Mouse (Mus musculus) lung, postnatal 0 days (tissue): ENCODE data around the gene Gm17622. TPM values are rescaled to one million over a fixed set of nuclear protein-coding genes. Genes with fewer than 3 reads are reported as not detected.

ENCODE experiments used
- ATAC-seq: fragments of 200-750 bp; cut with Nextera tagmentation; 2 replicates; pipeline ENCODE4 v1.8.0; 2017; ENCODE audit warnings: moderate library complexity
- DNase-seq: peaks from one replicate; pipeline ENCODE4 v3.0.0-alpha.2; 2016; ENCODE audit warnings: low spot score
- H3K27ac ChIP-seq: fragments of 300-500 bp; sonication (generic); 2 replicates; pipeline ENCODE4 v1.5.1; 2014; ENCODE audit warnings: antibody characterized with exemption, mild to moderate bottlenecking, low read length, mixed read lengths
- H3K27me3 ChIP-seq: fragments of 300-500 bp; sonication (generic); replicated peaks from 2 replicates; pipeline ENCODE4 v1.6.1; 2014; ENCODE audit warnings: low read length, mixed read lengths; ENCODE audit not compliant: insufficient read depth
- H3K36me3 ChIP-seq: fragments of 300-500 bp; sonication (generic); 2 replicates; pipeline ENCODE4 v1.6.1; 2014; ENCODE audit warnings: low read length, mixed read lengths; ENCODE audit not compliant: insufficient read depth
- H3K4me1 ChIP-seq: fragments of 300-500 bp; sonication (generic); 2 replicates; pipeline ENCODE4 v1.6.1; 2014; ENCODE audit warnings: antibody characterized with exemption, low read depth, low read length, mixed read lengths; ENCODE audit not compliant: insufficient read depth
- H3K4me2 ChIP-seq: fragments of 300-500 bp; sonication (generic); replicated peaks from 2 replicates; pipeline ENCODE4 v1.6.1; 2014; ENCODE audit warnings: low read depth, mild to moderate bottlenecking, low read length, moderate library complexity, mixed read lengths
- H3K4me3 ChIP-seq: fragments of 300-500 bp; sonication (generic); 2 replicates; pipeline ENCODE4 v1.5.1; 2014; ENCODE audit warnings: low read depth, low read length
- H3K9ac ChIP-seq: fragments of 300-500 bp; sonication (generic); replicated peaks from 2 replicates; pipeline ENCODE4 v1.6.1; 2014; ENCODE audit warnings: low read depth, mild to moderate bottlenecking
- H3K9me3 ChIP-seq: fragments of 300-500 bp; sonication (generic); 2 replicates; pipeline ENCODE4 v1.6.1; 2016; ENCODE audit warnings: low read length, mixed read lengths
- CTCF ChIP-seq: IDR thresholded peaks from 2 replicates; pipeline ENCODE4 v1.5.1; 2016; ENCODE audit warnings: antibody characterized with exemption, mild to moderate bottlenecking
- EP300 ChIP-seq: IDR thresholded peaks from 2 replicates; pipeline ENCODE4 v1.6.1; 2016; ENCODE audit warnings: antibody characterized with exemption, mild to moderate bottlenecking, control low read depth
- WGBS: fragments of 180-500 bp; shearing (Covaris S2); extraction: QIAGEN DNeasy Blood & Tissue Kit; methylation state at CpG from one replicate; pipeline ENCODE4 v1.1.7; 2014; 5-methylcytosine and 5-hydroxymethylcytosine counted together
- polyA plus RNA-seq: library from polyadenylated mRNA; unstranded; fragments of >200 nt; fragmentation: Nextera tagmentation; extraction: Ambion mirVana; gene quantifications from 2 replicates; pipeline ENCODE4 v1.2.1, GENCODE M21; 2015

Gene Gm17622
- polyA plus RNA-seq, result not detected in 2 replicates

DNA sequence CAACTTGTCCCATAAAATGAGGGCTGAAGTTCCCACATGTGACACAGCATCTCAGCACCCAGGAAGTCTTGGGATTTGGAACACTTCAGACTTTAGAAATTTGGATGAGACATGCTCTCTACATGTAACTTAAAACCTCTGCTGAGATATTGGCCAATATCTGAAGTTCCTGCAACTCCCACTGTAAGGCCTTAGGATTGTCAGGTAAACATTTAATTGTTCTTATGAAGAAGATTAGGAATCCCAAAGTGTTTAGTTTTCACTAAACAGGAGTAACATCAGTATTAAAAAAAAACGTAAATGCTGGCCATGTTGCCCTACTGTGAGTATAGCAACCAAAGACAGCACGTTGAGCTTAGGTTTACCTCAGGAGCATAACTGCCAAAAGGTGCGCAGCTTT is at the start of gene Gm17622:
TSS of gene Gm17622 (plus strand) at position 301 of the 400 bp plus-strand sequence.
- no peaks in the 10 kb centered on the region for H3K9me3 ChIP-seq
- peaks cover 9% of the 10 kb centered on the region; the same call in 1 of the 2 replicates for H3K36me3 ChIP-seq
- H3K4me3 ChIP-seq, result no peak within 1 kb of the TSS
- H3K27me3 ChIP-seq, result no peaks in the 10 kb centered on the region
- DNase-seq (no peak), ATAC-seq (no peak)
- WGBS, result 92% methylated on average over 3 of the region's 3 CpGs
- H3K4me2 ChIP-seq, result no peak within 1 kb of the TSS
- TF ChIP-seq EP300 (no peak), CTCF (no peak)
- no peak within 1 kb of the TSS for H3K9ac ChIP-seq
- H3K4me1 ChIP-seq, result no peaks in the 10 kb centered on the region
- H3K27ac ChIP-seq, result no peak within 1 kb of the TSS

DNA sequence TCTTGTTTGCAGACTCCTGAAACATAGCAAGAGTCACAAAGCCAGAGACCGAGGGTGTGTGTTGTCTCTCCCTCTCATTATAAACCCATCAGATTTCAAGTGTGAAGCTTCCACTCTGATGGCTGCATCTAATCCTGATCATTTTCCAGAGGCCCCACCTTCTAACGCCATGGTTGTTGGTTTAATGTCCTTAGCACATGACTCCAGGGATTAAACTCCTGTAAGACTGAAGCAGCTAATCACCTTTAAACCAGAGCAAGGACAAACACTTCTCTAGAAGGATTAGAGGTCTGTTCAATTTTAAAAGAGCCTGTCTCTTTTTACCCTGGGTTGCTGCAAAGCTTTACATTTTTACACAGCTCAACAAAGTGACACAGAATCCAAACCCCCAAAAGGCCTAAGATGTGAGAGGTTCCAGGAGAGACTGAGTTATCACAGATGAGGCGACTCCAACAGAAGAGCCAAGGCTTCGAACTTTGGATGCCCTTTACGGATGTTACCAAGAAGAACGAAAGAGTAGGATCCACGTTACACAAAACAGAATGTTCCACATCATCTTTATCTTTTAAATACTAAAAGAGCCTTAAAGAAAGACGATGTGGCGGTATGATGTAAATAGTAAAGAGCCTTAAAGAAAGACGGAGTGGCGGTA is 40.2 kb upstream of the Gm17622 start:
- Histone ChIP-seq H3K36me3 (no peaks in the 10 kb centered on the region), H3K4me2 (no peak overlapping the region), H3K4me1 (no peaks in the 10 kb centered on the region), H3K4me3 (no peak overlapping the region), H3K9me3 (no peaks in the 10 kb centered on the region), H3K9ac (no peak overlapping the region), H3K27ac (no peak overlapping the region), H3K27me3 (no peaks in the 10 kb centered on the region)
- no peak for ATAC-seq
- WGBS, result 69% methylated on average over 11 of the region's 11 CpGs
- TF ChIP-seq CTCF, result no peak
- TF ChIP-seq EP300, result no peak
- DNase-seq, result no peak

- 73% methylated on average over 7 of the region's 7 CpGs for WGBS
- Histone ChIP-seq H3K4me2 (no peak overlapping the region), H3K4me1 (no peaks in the 10 kb centered on the region), H3K36me3 (no peaks in the 10 kb centered on the region), H3K27ac (no peak overlapping the region), H3K4me3 (no peak overlapping the region), H3K27me3 (no peaks in the 10 kb centered on the region), H3K9me3 (no peaks in the 10 kb centered on the region), H3K9ac (no peak overlapping the region)
- TF ChIP-seq CTCF, result no peak
- TF ChIP-seq EP300, result no peak
- ATAC-seq (no peak), DNase-seq (no peak)
These were observed 39.7 kb upstream of the Gm17622 start for GRCm38 (mm10) chr13:96450869-96451268.

DNA sequence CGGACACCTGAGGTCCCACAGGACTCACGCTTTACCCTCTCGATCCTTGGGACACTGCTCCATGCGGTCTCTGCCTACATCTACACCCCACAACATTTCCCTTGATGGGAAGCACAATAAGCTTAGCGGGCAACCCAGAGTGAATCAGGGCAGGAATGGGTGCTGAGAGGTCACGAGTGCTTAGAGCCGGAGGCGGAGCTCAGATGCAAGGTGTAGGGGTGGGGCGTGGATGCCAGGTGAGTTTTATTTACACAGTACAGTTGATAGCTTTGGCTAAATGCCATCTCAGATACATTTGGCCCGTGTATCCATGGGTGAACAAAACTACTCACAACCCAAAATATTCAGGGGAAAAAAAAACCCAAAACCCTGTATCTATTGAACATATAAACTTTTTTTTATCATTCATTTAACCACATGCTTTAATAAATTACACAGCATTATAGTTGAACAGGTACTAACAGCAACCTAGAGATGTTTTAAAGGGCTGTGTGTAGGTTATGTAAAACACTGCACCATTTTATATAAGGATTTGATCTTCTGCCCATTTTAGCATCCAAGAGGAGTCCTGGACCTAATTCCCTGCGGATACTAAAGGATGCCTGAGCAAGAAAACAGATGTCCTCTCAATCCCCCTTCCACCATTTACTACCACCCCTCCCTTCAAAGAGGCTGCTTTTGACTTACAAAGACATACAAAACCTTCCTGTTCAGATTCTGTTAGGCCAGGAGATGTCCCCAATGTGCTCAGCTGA is 39.0 kb upstream of the Gm17622 start:
- ATAC-seq (no peak), DNase-seq (peak; percentile 19)
- Histone ChIP-seq H3K4me2 (no peak overlapping the region), H3K9me3 (no peaks in the 10 kb centered on the region), H3K9ac (no peak overlapping the region), H3K36me3 (no peaks in the 10 kb centered on the region), H3K27ac (no peak overlapping the region), H3K27me3 (no peaks in the 10 kb centered on the region), H3K4me1 (no peaks in the 10 kb centered on the region), H3K4me3 (no peak overlapping the region)
- TF ChIP-seq EP300, result no peak
- TF ChIP-seq CTCF, result no peak
- WGBS, result 78% methylated on average over 11 of the region's 11 CpGs

DNA sequence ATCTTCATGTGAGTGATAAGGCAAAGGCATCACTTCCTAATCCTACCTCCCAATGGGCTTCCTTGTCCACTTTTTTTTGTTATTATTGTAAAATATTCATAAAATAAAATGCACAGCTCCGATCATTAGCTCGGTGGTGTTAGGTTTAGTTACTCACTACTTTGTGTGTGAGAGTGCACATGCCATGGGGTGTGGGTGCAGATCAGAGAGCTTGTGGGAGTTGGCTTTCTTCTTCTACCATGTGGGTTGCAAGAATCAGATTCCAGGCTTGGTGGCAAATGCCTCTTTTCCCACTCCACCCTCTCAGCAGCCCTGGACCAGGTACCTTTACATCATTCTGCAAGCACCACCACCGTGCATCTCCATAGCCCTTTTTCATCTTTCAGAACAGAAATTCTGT is 37.9 kb upstream of the Gm17622 start:
- Histone ChIP-seq H3K9me3 (no peaks in the 10 kb centered on the region), H3K36me3 (no peaks in the 10 kb centered on the region), H3K27me3 (no peaks in the 10 kb centered on the region), H3K4me1 (no peaks in the 10 kb centered on the region), H3K4me2 (no peak overlapping the region), H3K9ac (no peak overlapping the region), H3K27ac (no peak overlapping the region), H3K4me3 (no peak overlapping the region)
- ATAC-seq (no peak), DNase-seq (no peak)
- TF ChIP-seq CTCF, result no peak
- TF ChIP-seq EP300, result no peak
- 96% methylated on average over 3 of the region's 3 CpGs for WGBS

- Histone ChIP-seq H3K9ac (no peak overlapping the region), H3K27me3 (no peaks in the 10 kb centered on the region), H3K27ac (no peak overlapping the region), H3K4me2 (no peak overlapping the region), H3K4me3 (no peak overlapping the region), H3K9me3 (no peaks in the 10 kb centered on the region), H3K36me3 (no peaks in the 10 kb centered on the region), H3K4me1 (no peaks in the 10 kb centered on the region)
- TF ChIP-seq CTCF, result no peak
- no peak for TF ChIP-seq EP300
- peak; percentile 44; the same call in 1 of the 2 replicates for ATAC-seq
- peak; percentile 29 for DNase-seq
- 61% methylated on average over 3 of the region's 3 CpGs for WGBS
These were observed 36.2 kb upstream of the Gm17622 start for GRCm38 (mm10) chr13:96454288-96454687.
